Mouse (Mus musculus): Measurements from ENCODE around the gene Zscan4-ps1.
"Not testable (repeated sequence)": the region's sequence is repeated elsewhere in the genome, so short reads cannot be mapped to it uniquely, and the experiment has no call there.

The Zscan4-ps1 gene

DNA sequence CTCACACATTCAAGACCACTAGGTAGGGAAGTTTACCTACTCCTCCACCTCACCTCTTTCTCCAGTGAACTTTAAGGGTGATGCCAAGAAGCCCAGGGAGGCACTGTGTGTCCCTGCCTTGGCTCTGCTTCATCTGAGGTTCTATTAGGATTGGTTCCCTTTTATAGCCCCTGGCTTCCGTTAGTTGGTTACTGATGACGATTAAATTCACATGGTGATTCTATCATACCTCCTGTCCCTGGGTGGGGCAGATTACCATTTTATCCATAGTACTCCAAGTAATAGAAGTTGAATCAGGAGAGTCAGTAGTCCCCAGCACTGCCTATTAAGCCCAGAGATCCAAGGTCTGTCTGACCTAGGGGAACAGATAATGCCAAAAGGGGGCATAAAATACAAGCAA, at the start of gene Zscan4-ps1:
Zscan4-ps1 (minus strand) TSS at position 101 of the 400 bp plus-strand sequence.
- DNase-seq = not testable (repeated sequence)

All from retina, postnatal 1 day (tissue).